Mouse (Mus musculus) WW6 (cell line): ENCODE measurements around the gene Ppp2r1b.
"Not testable (repeated sequence)": the region's sequence is repeated elsewhere in the genome, so short reads cannot be mapped to it uniquely, and the experiment has no call there.

ENCODE experiments used
- DNase-seq: peaks from one replicate; pipeline ENCODE4 v3.0.0-alpha.2; 2013; ENCODE audit warnings: low read depth, low spot score

The Ppp2r1b gene

DNA sequence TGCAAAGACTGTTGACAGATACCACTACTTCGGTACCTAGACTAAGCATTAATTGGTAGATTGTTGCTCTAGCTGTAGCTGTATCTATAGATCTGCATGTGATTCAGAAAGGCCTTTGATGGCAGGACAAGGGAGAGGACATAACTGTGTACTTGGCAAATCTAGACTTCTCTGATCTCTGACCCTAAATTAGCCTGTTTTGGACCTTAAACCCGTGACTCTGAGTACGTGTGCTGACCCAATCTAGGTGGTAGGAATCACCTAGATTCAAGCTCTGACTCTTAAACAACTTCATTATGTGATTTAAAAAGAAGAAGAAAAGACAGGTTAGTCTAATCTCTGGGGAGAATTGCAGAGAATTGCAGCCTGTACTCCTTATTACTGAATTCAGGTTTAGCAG is at the start of gene Ppp2r1b:
Ppp2r1b (plus strand) TSS at position 221 of the 400 bp plus-strand sequence.
- no peak for DNase-seq

DNA sequence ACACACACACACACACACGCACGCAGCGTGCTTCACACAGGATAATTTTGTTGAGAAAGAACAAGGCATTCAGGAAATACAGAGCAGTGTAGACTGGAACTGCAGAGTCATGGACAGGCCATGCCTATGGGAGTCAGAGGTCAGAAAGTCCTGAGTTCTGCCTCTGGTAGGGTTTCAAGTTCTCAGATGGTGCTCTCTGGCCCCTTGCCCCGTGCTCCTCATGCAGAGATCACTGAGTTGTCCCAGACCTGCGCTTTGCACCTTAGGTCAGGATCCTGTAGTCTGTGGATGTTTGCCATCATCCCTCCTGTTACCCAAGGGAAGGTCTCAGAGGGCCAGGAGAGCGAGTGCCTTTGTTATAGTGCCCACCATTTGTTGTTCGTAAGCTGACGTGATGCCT is 48.3 kb upstream of the Ppp2r1b start:
- DNase-seq = no peak

DNA sequence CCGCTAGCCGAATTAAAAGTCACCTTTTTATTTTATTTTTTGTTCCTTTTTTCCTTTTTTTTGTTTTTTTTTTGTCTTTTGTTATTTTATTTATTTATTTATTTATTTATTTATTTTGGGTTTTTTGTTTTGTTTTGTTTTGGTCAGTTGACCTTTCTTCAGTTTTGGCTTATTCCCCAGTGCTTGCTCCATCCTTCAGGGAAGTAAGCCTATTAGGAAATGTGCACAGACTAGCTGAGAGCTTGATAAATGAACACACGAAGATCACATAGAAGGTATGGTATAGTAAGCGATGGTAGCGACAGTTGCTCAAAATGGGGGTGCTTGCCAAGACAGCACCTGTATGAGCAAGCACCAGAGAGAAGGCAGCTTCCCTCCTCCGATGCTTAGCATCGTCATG is 47.5 kb upstream of the Ppp2r1b start:
- no peak for DNase-seq

DNA sequence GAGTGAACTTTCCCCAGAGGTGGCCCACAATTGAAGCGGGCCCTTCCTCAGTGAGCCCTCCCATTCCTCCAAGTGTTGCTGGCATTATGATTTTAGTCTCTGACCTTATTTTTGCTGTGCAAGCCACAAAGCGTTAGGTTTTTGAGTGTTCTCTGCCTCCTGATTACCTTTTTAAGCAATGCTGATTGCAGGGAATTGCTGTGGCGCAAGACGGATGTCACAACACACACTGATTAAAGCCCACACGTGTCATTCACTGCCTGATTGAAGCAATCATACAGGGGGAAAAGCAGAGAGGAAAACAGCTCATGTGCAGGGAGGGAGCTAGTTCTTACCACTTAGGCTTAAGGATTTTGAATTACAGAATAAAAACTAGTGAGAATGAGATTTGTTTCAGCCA is 46.7 kb upstream of the Ppp2r1b start:
- DNase-seq = no peak

DNA sequence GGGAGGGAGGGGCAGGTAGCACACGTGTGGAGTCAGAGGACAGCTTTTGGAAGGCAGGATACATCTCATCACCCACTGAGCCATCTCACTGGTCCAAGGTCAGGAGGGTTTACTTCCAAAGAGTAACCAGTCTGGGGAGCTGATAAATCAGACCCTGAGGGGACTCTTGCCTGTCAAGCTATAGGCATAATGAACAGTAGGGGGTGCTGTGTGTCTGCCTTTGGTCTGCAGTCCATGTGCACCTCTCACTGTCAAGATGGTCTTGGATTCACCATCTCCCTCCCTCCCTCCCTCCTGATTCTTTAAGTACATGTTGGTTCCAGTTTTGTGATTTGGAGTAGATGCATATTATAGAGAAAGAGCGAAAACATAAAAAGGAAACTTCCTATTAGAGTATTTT is 44.1 kb upstream of the Ppp2r1b start:
- DNase-seq = no peak

DNA sequence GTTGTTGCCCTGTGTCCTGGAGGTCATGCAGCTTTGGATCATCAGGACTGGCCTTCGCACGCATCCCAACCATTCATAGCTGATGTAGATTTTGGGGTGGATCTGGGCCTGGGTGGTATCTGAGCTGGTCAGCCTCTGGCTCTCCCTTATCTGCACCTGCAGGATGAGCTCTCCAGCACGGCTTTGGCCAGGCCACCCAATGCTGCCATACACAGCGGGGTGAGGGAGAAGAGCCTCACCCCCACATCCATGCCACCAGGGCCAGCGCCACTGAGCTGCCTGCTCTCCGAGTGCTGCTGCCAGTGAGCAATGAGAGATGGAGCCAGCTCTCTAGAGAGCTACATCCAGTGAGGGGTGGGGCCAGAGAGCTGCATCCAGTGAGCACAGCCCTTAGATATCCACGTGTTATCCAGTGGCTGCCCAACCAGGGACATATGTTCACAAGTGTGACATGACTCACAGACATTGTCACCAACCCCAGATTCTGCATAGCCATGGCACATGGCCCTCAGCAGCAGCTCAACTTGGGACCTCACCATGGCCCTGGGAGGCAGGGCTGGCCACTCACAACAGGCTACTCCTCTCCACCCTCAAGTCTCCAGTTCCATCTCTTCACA is 41.9 kb upstream of the Ppp2r1b start:
- no peak for DNase-seq

DNA sequence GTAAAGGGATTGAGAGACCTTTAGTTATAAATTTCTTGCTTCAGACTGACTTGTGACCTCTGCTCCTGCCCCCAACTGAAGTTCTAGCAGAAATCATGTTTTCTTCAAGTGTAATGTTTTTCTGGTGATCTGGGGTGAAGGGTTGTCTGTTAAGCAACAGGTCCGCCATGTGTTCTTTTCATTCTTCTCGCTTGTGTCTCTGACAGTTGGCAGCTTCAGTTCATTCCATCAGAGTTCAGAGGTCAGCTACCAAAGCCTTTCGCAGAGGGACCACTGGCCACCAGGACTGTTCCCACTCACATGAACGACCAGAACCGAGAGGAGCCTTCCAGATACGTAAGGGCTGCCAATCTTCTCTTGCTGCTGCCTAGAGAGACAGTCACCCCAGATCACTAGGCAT is 36.6 kb upstream of the Ppp2r1b start:
- DNase-seq = no peak

DNA sequence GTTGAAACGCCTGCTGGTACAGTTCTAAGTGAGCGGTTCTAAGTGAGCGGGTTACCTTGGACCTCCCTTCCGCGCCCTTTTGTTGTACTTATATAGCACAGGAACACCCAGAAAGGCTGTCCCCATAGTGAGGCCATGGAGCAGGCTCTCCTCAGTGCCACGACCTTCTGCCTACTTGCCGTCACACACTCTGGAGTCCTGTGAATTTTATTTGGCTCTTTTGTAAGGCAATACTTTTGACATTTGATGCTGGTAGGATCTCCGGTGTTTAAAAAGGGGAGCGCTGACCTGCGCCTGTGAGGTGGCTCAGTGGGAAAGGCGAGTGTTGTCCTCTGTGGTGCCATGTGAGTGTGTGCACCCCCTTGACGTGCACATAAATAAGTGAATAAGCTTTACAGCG is 36.0 kb upstream of the Ppp2r1b start:
- DNase-seq = no peak

DNA sequence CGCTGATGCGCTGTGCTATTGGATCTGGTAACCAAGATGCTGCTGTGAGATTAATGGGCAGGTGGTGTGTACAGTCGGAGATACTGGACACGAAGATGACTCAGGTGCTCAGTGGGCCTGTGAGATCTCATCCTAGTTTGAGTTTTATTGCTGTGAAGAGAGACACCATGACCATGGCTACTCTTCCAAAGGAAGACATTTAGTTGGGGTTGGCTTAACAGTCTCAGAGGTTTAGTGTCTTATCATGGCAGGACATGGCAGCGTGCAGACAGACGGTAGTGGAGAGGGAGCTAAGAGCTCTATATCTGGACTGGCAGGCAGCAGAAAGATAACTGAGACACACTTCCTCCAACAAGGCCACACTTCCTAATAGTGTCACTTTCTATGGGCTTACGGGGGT is 33.9 kb upstream of the Ppp2r1b start:
- no peak for DNase-seq

DNA sequence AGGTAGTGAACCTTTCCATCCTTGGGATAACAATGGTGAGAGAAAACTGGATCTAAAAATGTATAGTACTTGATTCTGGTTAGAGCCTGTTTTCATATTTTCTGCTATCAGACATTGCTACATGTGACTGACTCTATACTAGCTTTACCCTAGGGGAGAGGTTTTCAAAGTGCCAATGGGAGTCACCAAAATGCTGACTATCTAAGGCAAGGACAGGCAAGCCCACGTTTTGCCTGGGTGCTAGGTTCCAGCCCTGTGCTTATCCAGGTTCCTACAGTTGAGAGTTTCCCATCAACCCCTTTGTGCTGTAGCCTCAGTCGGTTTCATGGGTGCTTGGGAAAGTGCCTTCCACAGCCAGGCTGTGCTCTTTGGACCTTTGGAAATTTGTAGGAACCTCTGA is 33.4 kb upstream of the Ppp2r1b start:
- DNase-seq = no peak

DNA sequence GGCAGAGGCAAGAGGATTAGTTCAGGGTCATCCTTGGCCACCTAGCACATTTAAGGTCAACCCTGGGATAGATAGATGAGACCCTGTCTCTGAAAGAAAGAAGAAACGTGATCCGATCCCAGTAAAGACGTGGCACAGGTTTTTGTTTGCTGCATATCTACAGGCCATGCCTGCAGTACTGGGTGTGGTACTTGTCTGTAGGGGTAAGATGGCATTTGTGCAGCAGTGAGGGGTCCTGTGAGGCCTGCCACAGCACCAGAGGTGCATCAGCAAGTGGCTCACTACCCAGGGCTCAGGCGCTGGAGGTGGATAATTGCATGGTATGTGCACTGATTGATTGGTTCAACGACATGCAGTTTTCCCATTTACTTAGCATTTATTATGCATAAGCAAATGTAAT is 31.3 kb upstream of the Ppp2r1b start:
- no peak for DNase-seq

DNA sequence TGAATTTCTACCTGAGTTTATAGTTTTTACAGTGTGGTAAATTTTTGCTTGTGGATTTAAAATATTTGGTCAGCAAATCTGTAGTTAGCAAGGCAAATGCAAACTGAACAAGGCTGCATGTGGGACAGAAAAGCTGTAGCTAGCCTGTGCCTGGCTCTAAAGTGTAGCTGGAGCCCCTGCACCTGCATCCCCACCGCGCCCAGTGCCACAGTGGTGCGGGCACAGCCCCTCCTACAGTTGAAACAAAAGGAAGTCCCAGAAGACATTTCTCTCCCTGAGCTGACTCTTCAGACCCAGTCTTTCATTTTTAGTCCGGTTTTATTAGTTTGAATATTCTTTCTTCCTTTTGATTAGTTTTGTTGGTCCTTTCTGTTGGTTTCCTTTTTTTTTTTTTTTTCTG is 29.4 kb upstream of the Ppp2r1b start:
- no peak for DNase-seq

DNA sequence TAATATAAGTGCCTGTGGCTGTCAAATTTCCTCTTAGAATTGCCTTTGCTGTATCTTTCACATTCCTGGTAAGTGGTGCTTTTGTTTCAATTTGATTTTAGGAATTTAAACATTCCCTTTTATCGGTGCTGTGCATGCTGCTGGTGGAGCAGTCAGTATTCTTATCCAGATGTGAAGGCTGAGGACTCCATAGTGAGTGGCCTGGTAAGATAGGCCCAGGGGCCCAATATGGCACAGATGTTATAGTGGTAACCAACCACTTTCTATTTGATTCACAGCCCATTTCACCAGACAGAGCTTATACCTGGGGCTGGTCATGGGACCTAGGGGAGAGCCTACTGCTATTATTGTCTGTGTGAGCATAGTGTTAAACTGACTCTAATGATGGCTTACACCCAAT is 28.6 kb upstream of the Ppp2r1b start:
- DNase-seq = no peak

DNA sequence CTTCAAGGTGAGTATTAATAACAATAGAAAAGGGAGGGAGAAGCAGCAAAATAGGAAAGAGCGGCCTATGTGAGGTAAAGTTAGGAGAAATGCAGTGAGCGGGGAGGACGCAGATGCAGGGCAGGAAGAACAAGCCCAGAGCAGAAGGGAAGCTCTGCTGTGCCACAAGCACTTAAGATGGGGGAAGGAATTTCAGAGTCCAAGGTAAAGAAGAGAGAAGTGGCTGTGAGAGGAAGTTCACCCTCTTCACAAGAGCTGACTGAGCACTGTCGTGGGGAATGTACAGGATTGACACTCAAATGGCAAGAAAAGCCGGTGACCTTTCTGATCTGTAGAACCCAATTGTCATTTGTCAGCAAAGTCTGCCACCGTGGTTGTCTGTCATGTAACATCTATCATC is 27.1 kb upstream of the Ppp2r1b start:
- DNase-seq = no peak

DNA sequence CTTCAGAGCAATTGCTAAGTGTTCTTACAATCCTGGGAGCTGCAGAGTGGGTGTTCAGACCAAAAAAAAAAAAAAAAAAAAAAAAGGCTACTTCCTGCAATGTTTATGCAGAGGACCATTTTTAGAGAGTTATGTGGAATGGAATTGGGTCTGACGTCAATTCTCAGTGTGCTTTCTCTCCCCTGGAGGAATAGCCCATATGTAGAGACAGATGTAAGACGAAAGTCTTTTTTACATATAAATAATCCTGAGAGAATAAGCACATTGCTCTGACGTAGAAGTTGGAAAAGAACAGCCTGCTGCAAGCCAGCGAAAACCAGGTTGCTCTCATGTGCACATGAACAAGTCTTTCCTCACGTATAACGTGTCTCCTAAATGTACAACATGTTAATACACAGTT is 25.4 kb upstream of the Ppp2r1b start:
- DNase-seq = no peak

DNA sequence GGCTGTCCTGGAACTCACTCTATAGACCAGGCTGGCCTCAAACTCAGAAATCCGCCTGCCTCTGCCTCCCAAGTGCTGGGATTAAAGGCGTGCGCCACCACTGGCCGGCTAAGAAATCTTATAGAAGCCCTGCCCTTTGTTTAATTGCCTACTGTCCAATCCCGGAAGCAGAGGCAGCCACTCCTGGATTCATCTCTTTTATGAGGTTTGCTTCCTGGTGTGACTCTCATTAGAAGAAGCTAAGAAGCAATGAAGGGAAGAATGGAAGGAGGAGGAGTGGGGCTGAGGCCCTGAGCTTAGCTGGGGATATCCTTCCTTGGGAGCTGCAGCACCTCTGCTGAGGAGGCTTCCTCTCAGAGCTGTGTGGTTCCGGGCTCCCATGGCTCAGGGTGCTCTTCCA is 23.4 kb upstream of the Ppp2r1b start:
- no peak for DNase-seq

DNA sequence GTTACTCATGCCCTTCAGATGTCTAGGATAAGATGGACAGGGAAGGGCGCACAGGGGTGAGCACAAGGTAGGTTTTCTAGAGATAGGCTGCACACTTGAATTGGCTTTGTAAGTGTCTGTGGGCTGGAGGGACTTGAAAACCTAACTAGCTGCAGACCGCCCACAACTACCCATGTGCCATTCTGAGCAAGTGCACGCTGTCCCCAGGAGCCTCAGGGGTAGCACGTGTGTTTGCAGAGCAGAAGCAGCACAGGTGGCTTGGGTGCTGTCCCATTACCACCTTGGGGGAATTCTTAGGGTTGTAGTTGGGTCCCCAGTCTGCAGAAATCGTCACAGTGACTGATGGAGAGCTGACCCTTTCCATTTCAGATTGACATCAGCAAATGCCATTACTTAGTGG is 22.9 kb upstream of the Ppp2r1b start:
- no peak for DNase-seq

DNA sequence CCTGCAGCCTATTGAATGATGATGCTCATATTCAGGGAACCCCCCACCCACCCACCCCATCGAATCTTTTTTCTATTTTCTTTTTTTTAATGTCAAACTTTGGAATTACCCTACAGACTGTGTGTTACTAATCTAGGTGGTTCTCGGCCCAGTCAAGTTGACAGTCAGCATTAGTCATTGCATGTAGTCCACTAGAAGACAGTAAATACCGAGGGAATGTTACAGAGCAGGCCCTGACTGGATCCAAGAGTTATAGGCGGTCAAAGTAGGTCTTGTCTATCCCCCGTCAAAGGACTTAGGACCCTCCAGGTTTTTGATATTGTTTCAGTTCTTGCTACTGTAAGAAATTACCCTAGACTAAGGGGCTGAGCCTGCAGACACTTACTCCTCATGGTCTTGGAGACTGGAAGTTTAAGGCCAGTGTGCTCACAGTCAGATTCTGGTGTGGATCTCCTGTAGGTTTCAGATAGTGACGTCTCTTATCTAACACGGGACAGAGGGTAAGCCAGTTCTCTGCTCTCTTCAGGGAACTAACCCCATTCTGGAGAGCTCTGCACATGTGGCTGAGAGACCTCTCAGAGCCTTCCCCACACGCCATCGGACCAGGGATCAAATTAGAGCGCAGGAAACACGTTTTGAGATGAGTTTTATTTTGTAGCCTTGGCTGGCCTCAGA is 21.2 kb upstream of the Ppp2r1b start:
- no peak for DNase-seq

DNA sequence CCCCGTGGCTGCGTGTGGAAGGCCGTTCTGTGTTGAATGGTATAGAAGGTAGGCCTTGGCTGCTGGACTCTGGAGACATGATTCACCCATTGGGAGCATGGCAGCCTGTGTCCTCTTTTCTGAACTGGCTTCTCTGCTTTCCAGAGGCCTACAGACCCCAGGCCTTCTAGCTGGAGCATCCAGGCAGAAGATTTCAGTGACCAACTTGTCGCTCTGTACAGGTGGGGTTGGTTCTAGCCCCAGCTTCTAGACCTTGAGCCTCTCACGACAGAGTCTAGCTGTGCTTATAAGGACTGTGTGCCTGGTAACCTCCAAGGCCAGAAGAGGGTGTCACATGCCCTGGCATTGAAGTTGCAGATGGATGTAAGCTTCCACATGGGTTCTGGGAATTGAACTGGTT is 13.6 kb upstream of the Ppp2r1b start:
- DNase-seq = no peak

DNA sequence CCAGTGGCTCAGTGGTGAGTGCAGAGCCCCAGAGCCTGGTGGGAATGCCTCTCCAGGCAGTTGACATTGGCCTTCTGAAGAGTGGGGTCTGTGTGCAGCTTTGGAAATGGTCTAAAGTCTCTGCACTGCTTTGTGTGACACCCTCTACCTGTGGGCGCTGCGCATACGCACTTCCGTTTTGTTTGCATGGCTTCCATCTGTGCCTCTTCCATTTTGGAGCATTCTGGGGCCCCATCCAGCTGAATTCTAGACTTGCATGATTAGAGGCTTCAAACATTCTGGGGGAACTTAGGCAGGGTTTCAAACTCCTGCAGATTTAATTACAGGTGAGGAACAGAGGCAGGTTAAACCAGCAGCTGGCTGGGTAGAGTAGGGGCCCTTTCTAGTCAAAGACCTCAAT is 12.9 kb upstream of the Ppp2r1b start:
- DNase-seq = no peak

DNA sequence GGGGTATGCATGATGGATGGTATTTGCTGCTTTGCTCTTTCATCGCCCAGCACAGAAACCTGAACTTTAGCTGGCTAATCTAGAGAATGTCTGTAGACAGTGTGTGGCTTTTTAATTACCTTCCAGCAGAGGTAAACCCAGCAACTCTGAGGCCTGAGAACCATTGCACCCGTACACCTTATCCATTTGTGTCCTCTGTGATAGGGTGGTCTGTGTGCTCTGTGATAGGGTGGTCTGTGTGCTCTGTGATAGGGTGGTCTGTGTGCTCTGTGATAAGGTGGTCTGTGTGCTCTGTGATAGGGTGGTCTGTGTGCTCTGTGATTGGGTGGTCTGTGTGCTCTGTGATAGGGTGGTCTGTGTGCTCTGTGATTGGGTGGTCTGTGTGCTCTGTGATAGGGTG is 12.5 kb upstream of the Ppp2r1b start:
- not testable (repeated sequence) for DNase-seq

DNA sequence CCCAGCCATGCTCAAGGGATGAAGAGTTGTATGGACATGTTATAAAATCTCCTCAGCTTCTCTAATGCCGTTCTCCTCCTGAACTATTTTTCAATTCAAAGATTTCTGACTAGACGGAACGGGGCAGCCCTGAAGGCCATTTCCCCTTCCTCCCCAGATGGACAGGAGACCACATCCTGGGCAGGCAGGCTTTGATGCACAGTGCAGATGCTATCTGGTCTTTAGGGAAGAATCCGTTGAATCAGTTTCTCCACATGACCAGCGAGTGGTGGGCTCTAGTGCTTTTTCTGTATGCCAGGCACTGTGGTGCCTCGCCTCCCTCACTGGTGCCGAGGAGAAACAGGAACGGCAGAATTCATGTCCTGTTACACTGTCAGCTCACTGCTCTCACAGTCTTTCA is 11.3 kb upstream of the Ppp2r1b start:
- no peak for DNase-seq

DNA sequence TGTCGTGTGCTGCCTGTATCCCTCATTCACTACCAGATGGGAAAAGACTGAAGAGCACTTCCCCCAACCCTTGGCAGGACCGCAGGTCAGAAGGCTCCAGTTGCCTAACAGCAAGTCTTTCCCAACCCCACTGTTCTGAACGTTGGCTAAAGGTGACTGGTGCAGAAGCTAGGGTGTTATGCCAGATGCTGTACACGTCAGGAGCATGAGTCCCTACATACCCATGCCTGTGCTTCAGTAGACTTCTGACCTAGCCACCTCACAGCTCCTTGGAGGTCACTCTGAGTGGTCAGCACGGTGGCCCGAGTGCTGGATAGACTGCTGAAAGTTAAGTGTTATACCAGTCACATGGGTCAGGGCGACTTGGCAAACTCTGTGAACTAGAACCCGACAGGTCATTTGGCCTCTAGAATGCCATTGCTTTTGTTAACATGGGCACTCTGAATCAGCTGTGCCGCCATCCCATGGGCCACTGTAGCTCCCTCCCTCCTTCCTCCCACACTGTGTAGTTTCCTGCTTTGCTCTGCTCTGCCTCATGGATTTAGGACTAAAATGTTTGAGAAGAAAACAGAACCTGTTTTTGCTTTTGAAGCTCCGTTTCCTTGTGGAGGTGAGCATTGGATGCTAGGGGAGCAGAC is 9.9 kb upstream of the Ppp2r1b start:
- DNase-seq = no peak
